Comparison of ENCODE assay signal across 8 mouse cellular contexts in the genomic region with DNA sequence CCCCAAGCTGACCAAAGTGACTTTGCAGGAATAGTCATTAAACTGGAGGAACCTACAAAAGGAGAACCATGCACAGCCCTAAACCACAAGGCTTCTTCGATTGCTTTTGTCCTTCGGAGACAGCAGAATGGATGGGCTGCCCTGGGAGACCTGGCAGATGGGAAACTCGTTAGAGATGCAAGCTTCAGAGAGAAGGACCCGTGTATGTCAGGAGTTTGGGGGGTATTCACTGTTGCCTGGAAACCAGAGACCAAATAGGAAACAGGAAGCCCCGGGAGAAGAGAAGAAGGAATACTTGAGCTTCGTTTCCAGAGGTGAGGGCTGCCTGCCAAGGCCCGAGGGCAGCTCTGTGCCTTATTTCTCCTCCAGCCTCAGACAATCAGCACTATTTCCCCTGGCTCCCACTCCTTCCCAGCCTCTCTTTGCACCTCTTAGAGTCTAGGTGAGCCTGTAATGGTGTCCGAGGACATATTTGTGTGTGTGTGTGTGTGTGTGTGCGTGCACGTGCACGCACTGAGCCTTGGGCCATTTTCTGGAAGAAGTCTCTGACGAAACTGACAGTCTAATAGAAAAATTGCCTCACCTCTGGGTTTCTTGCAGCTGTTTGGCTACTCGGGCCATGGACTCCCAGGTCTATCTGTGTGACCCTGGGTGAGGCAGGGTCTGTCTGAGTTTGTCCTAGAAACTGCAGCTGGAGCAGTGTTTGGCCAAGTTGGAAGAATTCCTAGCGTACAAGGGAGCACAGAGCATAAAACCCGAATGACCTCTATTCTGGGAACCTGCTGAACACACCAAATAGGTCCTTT. TPM values are rescaled to one million over a fixed set of nuclear protein-coding genes. Genes with fewer than 3 reads are reported as not detected.
DNase-seq lines count a peak whose midpoint lies in the region; ATAC-seq lines count a peak whose summit lies in the region.

No protein-coding gene starts in this region.

- no peak overlapping the region for H3K4me3 ChIP-seq in limb, embryonic 12.5 days (replicated peaks)

- peaks cover 73% of the 10 kb centered on the region for H3K4me1 ChIP-seq in limb, embryonic 12.5 days (replicated peaks)

- WGBS in limb, embryonic 12.5 days, result 42% methylated on average over 15 of the region's 15 CpGs

- H3K9ac ChIP-seq in limb, embryonic 12.5 days (replicated peaks), result no peak overlapping the region

- intact Hi-C loops in gastrocnemius, postnatal 14 days (cut with DNase I; ENCODE audit: low total_unique reads), result no loop called here

- H3K27me3 ChIP-seq in limb, embryonic 12.5 days, result no peaks in the 10 kb centered on the region

- DNase-seq in NIH3T3 (ENCODE audit: low read depth), result peak; percentile 42
- DNase-seq in gastrocnemius, postnatal 14 days, result peak; percentile 67
- no peak for DNase-seq in urinary bladder, postnatal 14 days (ENCODE audit: low spot score)
- no peak for DNase-seq in lung, postnatal 25 days (ENCODE audit: low spot score)
- DNase-seq in kidney, adult 11 months, result no peak

- peak; percentile 73 for ATAC-seq in common myeloid progenitor, adult 5-6 weeks (replicated peaks; ENCODE audit: low read depth, poor library complexity, severe bottlenecking)
- no peak for ATAC-seq in limb, embryonic 12.5 days (ENCODE audit: insufficient number of reproducible peaks, insufficient read depth, low FRiP score, low TSS enrichment, low read depth)
- no peak for ATAC-seq in frontal cortex, adult (ENCODE audit: low TSS enrichment)

- H3K4me2 ChIP-seq in limb, embryonic 12.5 days, result no peak overlapping the region

- no peaks in the 10 kb centered on the region for H3K36me3 ChIP-seq in limb, embryonic 12.5 days

- H3K9me3 ChIP-seq in limb, embryonic 12.5 days, result 0 out of 2 replicates have a peak, but pooled peaks cover 4% of the 10 kb centered on the region

- H3K27ac ChIP-seq in limb, embryonic 12.5 days, result peak overlapping the region; percentile 86

RNA-seq across cellular contexts. Expression of a gene that starts 35.9 kb away (rescaled TPM):
- 35.0 and 35.9 TPM in 2 replicates for total RNA-seq in common myeloid progenitor, adult 5-6 weeks (2017)
- 10 to 100 TPM; 26.8 to 27.2 TPM for total RNA-seq in gastrocnemius, postnatal 14 days (2021)
- polyA plus RNA-seq in limb, embryonic 12.5 days (2016; fragmentation: Nextera tagmentation; extraction: Ambion mirVana), result 24.3 and 25.6 TPM in 2 replicates

Comparison
In these comparisons a context has a peak if more than half of its experiments do, and no peak if none do; other contexts are left out.
1. DNase-seq: peak in NIH3T3 (single experiment) and gastrocnemius, postnatal 14 days (single experiment); none in urinary bladder, postnatal 14 days (single experiment), lung, postnatal 25 days (single experiment) and kidney, adult 11 months (single experiment).